Mouse (Mus musculus) spleen, adult 2 months (tissue): ENCODE results near the gene Fam155a.

Experiments used
- CTCF ChIP-seq: fragments of 200-500 bp; IDR thresholded peaks from 2 replicates; pipeline ENCODE4 v1.5.1; 2011; ENCODE audit warnings: mild to moderate bottlenecking, inconsistent platforms; ENCODE audit not compliant: insufficient read depth, insufficient read length, insufficient replicate concordance; ENCODE audit errors: extremely low read depth
- POLR2A ChIP-seq: fragments of 200-500 bp; IDR thresholded peaks from 2 replicates; pipeline ENCODE4 v1.6.1; 2011; ENCODE audit warnings: low read depth, low read length, inconsistent platforms

- TF ChIP-seq CTCF (no peak), POLR2A (no peak)
Measured at GRCm38 (mm10) chr8:9238974-9239373, 532.0 kb downstream of the Fam155a start.
